Mouse (Mus musculus) spleen, adult 18-20 months (tissue): ENCODE results near the gene Nde1.

Source experiments
- DNase-seq, 2 experiments: peaks; one replicate each; pipeline ENCODE4 v3.0.0; 2022; ENCODE audit warnings: mixed read lengths in 2 of 2

Nde1 gene

DNA sequence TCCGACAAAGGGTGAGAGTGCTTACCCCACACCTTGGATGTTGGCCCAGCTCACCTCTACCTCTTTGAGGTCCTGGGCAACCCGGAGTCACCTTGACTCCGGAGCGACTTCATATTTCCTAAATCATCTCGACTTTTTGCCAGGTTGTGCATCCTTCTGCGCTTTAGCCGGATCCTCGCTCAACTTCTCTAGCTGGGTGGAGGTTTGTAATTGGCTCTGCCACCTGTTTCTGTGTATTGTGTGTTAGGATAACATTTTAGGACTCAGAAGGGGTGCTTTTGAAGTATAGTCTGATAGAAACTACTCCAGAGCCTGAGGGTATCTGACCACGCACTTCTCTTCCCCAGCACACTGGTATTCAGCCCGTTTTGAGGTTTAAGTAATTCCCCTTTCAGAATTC is 656 bp downstream of the Nde1 start:
- no peak for DNase-seq

DNA sequence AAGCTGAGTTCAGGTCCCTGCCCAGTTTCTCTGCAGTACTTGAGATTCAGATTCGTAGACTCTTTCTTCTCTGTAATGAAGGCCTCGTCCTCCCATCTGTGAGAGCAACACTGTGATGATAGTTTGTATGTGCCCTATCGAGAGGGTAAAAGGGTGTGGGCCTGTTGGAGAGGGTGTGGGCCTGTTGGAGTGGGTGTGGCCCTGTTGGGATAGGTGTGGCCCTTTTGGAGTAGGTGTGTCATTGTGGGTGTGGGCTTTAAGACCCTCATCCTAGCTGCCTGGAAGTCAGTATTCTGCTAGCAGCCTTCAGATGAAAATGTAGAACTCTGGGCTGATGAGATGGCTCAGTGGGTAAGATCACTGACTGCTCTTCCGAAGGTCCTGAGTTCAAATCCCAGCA is 3.4 kb downstream of the Nde1 start:
- DNase-seq = no peak

DNA sequence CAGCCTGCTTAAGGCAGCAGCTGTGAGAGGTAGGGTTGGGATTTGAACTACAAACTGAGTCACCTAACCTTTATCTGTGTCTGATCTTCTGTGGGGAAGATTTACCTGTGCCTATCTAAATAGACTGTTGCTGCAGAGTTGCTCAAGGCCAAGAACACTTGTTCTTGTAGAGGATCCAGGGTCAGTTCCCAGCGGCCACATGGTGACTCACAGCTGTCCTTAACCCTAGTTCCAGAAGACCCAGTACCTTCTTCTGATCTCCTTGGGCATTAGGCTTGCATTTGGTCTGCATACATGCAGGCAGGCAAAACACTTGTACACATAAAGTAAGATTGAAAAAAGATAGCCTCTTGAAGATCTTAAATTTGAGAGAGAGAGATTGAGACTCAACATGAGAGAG is 6.6 kb downstream of the Nde1 start:
- DNase-seq = no peak

DNA sequence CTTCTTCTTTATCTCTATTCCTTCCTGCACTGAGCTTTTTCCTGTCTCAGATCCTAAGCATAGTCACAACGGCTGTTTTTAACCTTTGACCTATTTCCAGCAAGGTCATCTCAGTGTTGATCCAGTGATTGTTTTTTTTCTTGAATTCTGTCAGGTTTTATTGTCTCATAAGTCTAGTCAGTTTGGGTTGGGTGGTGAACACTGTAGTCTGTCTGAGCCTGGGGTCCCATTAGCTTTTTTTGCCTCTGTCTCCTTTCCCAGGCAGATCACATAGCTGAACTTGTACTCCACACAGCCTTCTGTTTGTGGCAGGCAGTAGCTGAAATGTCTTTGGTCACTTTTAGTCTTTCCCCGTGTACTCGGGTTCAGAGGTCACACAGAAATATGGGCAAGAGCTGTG is 15.0 kb downstream of the Nde1 start:
- DNase-seq = no peak

DNA sequence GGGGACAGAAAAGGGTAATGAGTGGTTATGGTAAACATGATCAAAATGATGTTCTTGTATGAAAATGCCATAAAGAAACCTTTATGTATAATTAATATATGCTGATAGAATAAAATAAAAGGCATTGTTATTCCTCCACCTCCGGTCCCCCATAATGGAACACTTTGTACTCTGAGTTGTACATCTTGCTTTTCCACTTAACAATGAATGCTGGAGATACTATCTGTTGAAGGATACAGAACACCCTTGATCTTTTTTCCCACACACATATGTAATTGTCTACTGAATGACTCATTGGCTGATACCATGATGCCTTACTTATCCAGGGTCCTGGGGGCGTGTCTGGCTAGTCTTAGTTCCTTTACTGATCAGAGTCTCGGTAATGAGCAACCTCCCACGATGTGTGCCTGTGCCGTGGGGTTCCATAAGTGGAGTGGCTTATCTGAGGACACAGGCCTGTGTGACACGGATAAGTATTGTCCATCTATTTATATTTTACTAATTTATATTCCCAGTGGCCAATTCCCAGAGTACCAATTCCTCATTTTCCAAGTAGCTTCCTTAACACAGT is 17.2 kb downstream of the Nde1 start:
- DNase-seq = no peak

GRCm38 (mm10) chr16:14182360-14182759 is 19.3 kb downstream of the Nde1 start:
- DNase-seq = no peak

- no peak for DNase-seq
These were observed 20.8 kb downstream of the Nde1 start for GRCm38 (mm10) chr16:14183856-14184255.

DNA sequence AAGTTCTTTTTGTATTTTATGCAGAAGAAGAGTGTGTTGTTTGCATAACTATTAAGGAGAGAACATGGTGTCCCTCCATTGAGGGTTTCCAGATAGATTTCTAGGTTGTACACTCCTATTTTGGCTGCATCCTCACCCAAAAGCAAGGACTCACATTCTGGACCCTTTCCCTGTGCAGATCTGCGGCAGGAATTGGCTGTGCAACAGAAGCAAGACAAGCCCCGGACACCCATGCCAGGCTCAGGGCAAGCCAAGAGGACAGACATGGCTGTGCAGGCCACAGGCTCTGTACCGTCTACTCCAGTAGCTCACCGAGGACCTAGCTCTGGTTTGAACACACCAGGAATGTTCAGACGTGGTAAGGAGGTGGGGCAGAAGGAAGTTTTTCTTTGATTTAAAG is 22.4 kb downstream of the Nde1 start:
- no peak for DNase-seq

- DNase-seq = no peak
These were observed 31.3 kb downstream of the Nde1 start for GRCm38 (mm10) chr16:14194164-14194950.

GRCm38 (mm10) chr16:14195427-14195826 is 32.4 kb downstream of the Nde1 start:
- DNase-seq = peak in 1 of 2 experiments; percentile 55

DNA sequence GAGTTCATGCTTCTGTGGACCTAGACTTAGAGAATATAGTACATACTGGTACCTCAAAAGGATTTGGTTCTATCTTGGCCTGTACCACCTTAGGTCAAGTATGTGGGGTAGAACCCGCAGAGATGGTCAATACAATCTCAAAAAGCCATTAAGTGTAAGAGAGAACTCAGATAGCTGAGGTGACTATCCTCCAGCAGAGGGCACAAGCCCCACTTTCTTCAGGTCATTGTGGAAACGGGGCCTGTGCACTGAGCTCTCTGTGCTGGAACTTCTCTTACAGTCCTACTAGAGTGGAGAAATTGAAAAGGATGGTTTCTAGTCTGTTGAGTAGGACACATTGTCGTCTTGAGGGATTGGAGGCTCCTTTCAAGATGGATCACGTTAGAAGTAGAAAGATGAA is 35.7 kb downstream of the Nde1 start:
- DNase-seq = no peak

- no peak for DNase-seq
These were observed 52.1 kb downstream of the Nde1 start for GRCm38 (mm10) chr16:14215156-14215555.

- DNase-seq = peak; percentile 18 to 65
These were observed 74.1 kb downstream of the Nde1 start for GRCm38 (mm10) chr16:14237100-14237723.

DNA sequence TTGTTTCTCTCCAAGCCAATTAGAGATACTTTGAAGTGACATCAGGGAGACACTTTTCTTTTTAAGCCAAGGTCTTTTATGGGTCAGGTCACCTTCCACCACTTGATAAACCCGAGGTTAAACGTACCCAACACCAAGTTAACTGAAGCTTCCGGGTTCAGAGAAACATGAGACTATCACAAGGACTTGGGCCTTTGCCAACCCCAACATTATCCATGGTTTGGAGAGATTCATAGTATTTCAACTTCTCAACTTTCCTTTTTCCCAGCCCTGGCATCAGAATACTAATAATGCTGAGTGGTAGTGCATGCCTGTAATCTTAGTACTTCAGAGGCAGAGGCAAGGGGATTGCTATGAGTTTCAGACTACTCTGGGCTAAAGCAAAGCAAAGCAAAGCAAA is 79.0 kb downstream of the Nde1 start:
- DNase-seq = no peak
